Mouse (Mus musculus): ENCODE measurements at regions not wholly inside any gene's neighbourhood (a gene's known extent, or its start where the extent isn't known, plus 50 kb on each side); places are given as distances from the start of the nearest gene placed in this dataset.

- no peak for TF ChIP-seq CTCF (IDR thresholded peaks at IDR 0.05; ENCODE audit: extremely low read depth, insufficient read depth, insufficient read length, insufficient replicate concordance)
- no peak for TF ChIP-seq POLR2A (IDR thresholded peaks at IDR 0.05; ENCODE audit: low read depth, low read length)
Measured at GRCm38 (mm10) chr10:96202871-96203270, 66.5 kb downstream of the Gm5426 start.

All from spleen, adult 2 months (tissue).